Mouse (Mus musculus) lung, adult 2 months (tissue): ENCODE results near the gene Zfp72.

Experiments
- CTCF ChIP-seq: fragments of 200-500 bp; IDR thresholded peaks from 2 replicates; pipeline ENCODE4 v1.5.1; 2011; ENCODE audit warnings: mild to moderate bottlenecking, low read length, control low read depth; ENCODE audit not compliant: insufficient read depth
- POLR2A ChIP-seq: fragments of 200-500 bp; IDR thresholded peaks from 2 replicates; pipeline ENCODE4 v1.6.1; 2011; ENCODE audit warnings: low read depth, mild to moderate bottlenecking, control low read depth, low read length, borderline replicate concordance; ENCODE audit errors: extremely low read depth

DNA sequence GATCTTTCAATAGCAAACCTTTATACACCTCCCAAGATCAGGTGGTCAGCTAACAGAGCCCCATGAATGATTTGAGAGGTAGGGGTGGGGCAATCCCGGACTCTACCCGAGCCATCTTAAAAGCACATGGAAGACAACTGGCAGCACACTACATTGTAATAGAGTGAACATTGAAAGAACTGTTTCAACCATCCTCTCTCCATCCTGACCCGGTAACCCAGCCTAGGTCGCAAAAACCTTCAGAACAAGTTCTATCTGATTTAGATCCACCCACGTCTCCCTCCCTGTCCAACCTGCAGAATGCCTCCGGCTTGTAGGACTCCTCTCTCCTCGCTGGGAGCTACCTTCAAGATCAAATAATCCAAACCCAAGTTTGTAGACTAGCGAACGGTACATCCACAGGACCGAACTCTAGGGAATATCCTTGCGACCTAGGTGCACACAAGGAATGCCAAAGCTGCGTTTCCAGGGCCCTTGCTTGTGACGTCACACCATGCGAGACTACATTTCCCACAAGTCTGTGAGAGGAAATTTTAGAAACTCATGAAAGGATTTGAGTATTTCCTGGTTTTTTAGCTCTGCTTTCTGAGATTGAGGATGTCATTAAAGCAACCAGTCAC lies at the start of gene Zfp72:
- TF ChIP-seq CTCF (no peak), POLR2A (peak; percentile 35; the same call in 1 of the 2 replicates)
